Mouse (Mus musculus): Measurements from ENCODE around the gene Tnfsf12. TPM values are rescaled to one million over a fixed set of nuclear protein-coding genes. Genes with fewer than 3 reads are reported as not detected.
"Not testable (repeated sequence)": the region's sequence is repeated elsewhere in the genome, so short reads cannot be mapped to it uniquely, and the experiment has no call there.

Tnfsf12 gene
- polyA plus RNA-seq, 1 experiment from 2014 or later: 1.2 TPM

- no peak for DNase-seq (ENCODE audit: low spot score)
- Histone ChIP-seq H3K9me3 (replicated peaks) (no peaks in the 10 kb centered on the region), H3K4me1 (peaks cover 23% of the 10 kb centered on the region), H3K27me3 (ENCODE audit: low read depth, poor library complexity, severe bottlenecking) (no peaks in the 10 kb centered on the region), H3K36me3 (no peaks in the 10 kb centered on the region), H3K27ac (replicated peaks) (no peak overlapping the region), H3K4me3 (no peak overlapping the region)
- WGBS: 84% methylated on average over 20 of the region's 20 CpGs
Measured at GRCm38 (mm10) chr11:69712954-69713672, 17.5 kb upstream of the Tnfsf12 start.

GRCm38 (mm10) chr11:69711082-69711481 lies 15.4 kb upstream of the Tnfsf12 start:
- peaks cover 21% of the 10 kb centered on the region for H3K4me1 ChIP-seq
- H3K27ac ChIP-seq (replicated peaks): no peak overlapping the region
- WGBS: 80% methylated on average over 2 of the region's 2 CpGs
- no peak overlapping the region for H3K4me3 ChIP-seq
- H3K9me3 ChIP-seq (replicated peaks): no peaks in the 10 kb centered on the region
- no peaks in the 10 kb centered on the region for H3K27me3 ChIP-seq (ENCODE audit: low read depth, poor library complexity, severe bottlenecking)
- DNase-seq (ENCODE audit: low spot score): no peak
- no peaks in the 10 kb centered on the region for H3K36me3 ChIP-seq

GRCm38 (mm10) chr11:69710470-69710869 lies 14.8 kb upstream of the Tnfsf12 start:
- Histone ChIP-seq H3K36me3 (no peaks in the 10 kb centered on the region), H3K27me3 (ENCODE audit: low read depth, poor library complexity, severe bottlenecking) (no peaks in the 10 kb centered on the region), H3K4me3 (no peak overlapping the region), H3K27ac (replicated peaks) (no peak overlapping the region), H3K4me1 (peaks cover 15% of the 10 kb centered on the region), H3K9me3 (replicated peaks) (no peaks in the 10 kb centered on the region)
- 80% methylated on average over 3 of the region's 3 CpGs for WGBS
- no peak for DNase-seq (ENCODE audit: low spot score)

GRCm38 (mm10) chr11:69709554-69710446 lies 14.2 kb upstream of the Tnfsf12 start:
- no peak for DNase-seq (ENCODE audit: low spot score)
- H3K27ac ChIP-seq (replicated peaks): 0 out of 2 replicates have a peak overlapping the region, but pooled peaks have one; percentile 38
- H3K27me3 ChIP-seq (ENCODE audit: low read depth, poor library complexity, severe bottlenecking): no peaks in the 10 kb centered on the region
- 54% methylated on average over 11 of the region's 11 CpGs for WGBS
- H3K4me3 ChIP-seq: no peak overlapping the region
- peaks cover 14% of the 10 kb centered on the region for H3K4me1 ChIP-seq
- no peaks in the 10 kb centered on the region for H3K36me3 ChIP-seq
- H3K9me3 ChIP-seq (replicated peaks): no peaks in the 10 kb centered on the region

GRCm38 (mm10) chr11:69708614-69709265 lies 13.1 kb upstream of the Tnfsf12 start:
- DNase-seq (ENCODE audit: low spot score): no peak
- Histone ChIP-seq H3K4me1 (peaks cover 9% of the 10 kb centered on the region), H3K27me3 (ENCODE audit: low read depth, poor library complexity, severe bottlenecking) (no peaks in the 10 kb centered on the region), H3K36me3 (no peaks in the 10 kb centered on the region), H3K4me3 (no peak overlapping the region), H3K27ac (replicated peaks) (no peak overlapping the region), H3K9me3 (replicated peaks) (no peaks in the 10 kb centered on the region)
- 80% methylated on average over 3 of the region's 3 CpGs for WGBS

GRCm38 (mm10) chr11:69707873-69708381 lies 12.3 kb upstream of the Tnfsf12 start:
- 85% methylated on average over 4 of the region's 4 CpGs for WGBS
- Histone ChIP-seq H3K27me3 (ENCODE audit: low read depth, poor library complexity, severe bottlenecking) (no peaks in the 10 kb centered on the region), H3K27ac (replicated peaks) (no peak overlapping the region), H3K9me3 (replicated peaks) (no peaks in the 10 kb centered on the region), H3K36me3 (no peaks in the 10 kb centered on the region), H3K4me1 (peaks cover 9% of the 10 kb centered on the region), H3K4me3 (no peak overlapping the region)
- no peak for DNase-seq (ENCODE audit: low spot score)

GRCm38 (mm10) chr11:69707480-69707847 lies 11.8 kb upstream of the Tnfsf12 start:
- no peak for DNase-seq (ENCODE audit: low spot score)
- H3K27me3 ChIP-seq (ENCODE audit: low read depth, poor library complexity, severe bottlenecking): no peaks in the 10 kb centered on the region
- no peaks in the 10 kb centered on the region for H3K36me3 ChIP-seq
- no peak overlapping the region for H3K27ac ChIP-seq (replicated peaks)
- H3K4me1 ChIP-seq: peaks cover 9% of the 10 kb centered on the region
- no peak overlapping the region for H3K4me3 ChIP-seq
- no peaks in the 10 kb centered on the region for H3K9me3 ChIP-seq (replicated peaks)
- 88% methylated on average over 4 of the region's 4 CpGs for WGBS

- no peaks in the 10 kb centered on the region for H3K9me3 ChIP-seq (replicated peaks)
- 61% methylated on average over 6 of the region's 6 CpGs for WGBS
- no peak overlapping the region for H3K4me3 ChIP-seq
- no peak overlapping the region for H3K27ac ChIP-seq (replicated peaks)
- DNase-seq (ENCODE audit: low spot score): no peak
- no peaks in the 10 kb centered on the region for H3K36me3 ChIP-seq
- no peaks in the 10 kb centered on the region for H3K27me3 ChIP-seq (ENCODE audit: low read depth, poor library complexity, severe bottlenecking)
- H3K4me1 ChIP-seq: peaks cover 9% of the 10 kb centered on the region
Measured at GRCm38 (mm10) chr11:69706775-69707479, 11.3 kb upstream of the Tnfsf12 start.

GRCm38 (mm10) chr11:69704613-69705010 lies 9.0 kb upstream of the Tnfsf12 start:
- no peaks in the 10 kb centered on the region for H3K9me3 ChIP-seq (replicated peaks)
- H3K4me3 ChIP-seq: no peak overlapping the region
- H3K27me3 ChIP-seq (ENCODE audit: low read depth, poor library complexity, severe bottlenecking): no peaks in the 10 kb centered on the region
- 68% methylated on average over 2 of the region's 2 CpGs for WGBS
- no peak overlapping the region for H3K27ac ChIP-seq (replicated peaks)
- no peaks in the 10 kb centered on the region for H3K36me3 ChIP-seq
- no peak for DNase-seq (ENCODE audit: low spot score)
- peaks cover 4% of the 10 kb centered on the region for H3K4me1 ChIP-seq

- 75% methylated on average over 8 of the region's 8 CpGs for WGBS
- H3K27me3 ChIP-seq (ENCODE audit: low read depth, poor library complexity, severe bottlenecking): no peaks in the 10 kb centered on the region
- H3K4me1 ChIP-seq: no peaks in the 10 kb centered on the region
- DNase-seq (ENCODE audit: low spot score): no peak
- no peak overlapping the region for H3K4me3 ChIP-seq
- H3K36me3 ChIP-seq: no peaks in the 10 kb centered on the region
- H3K9me3 ChIP-seq (replicated peaks): no peaks in the 10 kb centered on the region
- no peak overlapping the region for H3K27ac ChIP-seq (replicated peaks)
Measured at GRCm38 (mm10) chr11:69703814-69704612, 8.4 kb upstream of the Tnfsf12 start.

GRCm38 (mm10) chr11:69703381-69703780 lies 7.7 kb upstream of the Tnfsf12 start:
- not testable (repeated sequence) for DNase-seq (ENCODE audit: low spot score); H3K4me1 ChIP-seq; H3K4me3 ChIP-seq; H3K27me3 ChIP-seq (ENCODE audit: low read depth, poor library complexity, severe bottlenecking); H3K36me3 ChIP-seq; H3K9me3 ChIP-seq (replicated peaks); H3K27ac ChIP-seq (replicated peaks)
- WGBS: 85% methylated on average over 3 of the region's 3 CpGs

All from midbrain, embryonic 10.5 days (tissue).